Mouse (Mus musculus) midbrain, embryonic 11.5 days (tissue): ENCODE measurements around the gene Crim1. TPM values are rescaled to one million over a fixed set of nuclear protein-coding genes. Genes with fewer than 3 reads are reported as not detected.

ENCODE experiments used
- ATAC-seq: fragments of 200-750 bp; cut with Nextera tagmentation; 2 replicates; pipeline ENCODE4 v1.8.0; 2017; ENCODE audit warnings: moderate TSS enrichment, moderate library complexity; ENCODE audit not compliant: low FRiP score
- DNase-seq: peaks from one replicate; pipeline ENCODE4 v3.0.0; 2015; ENCODE audit warnings: low spot score; ENCODE audit errors: missing footprints
- H3K27ac ChIP-seq: fragments of 300-500 bp; sonication (generic); 2 replicates; pipeline ENCODE4 v1.5.1; 2014; ENCODE audit warnings: low read depth, low read length
- H3K27me3 ChIP-seq: fragments of 300-500 bp; sonication (generic); 2 replicates; pipeline ENCODE4 v1.6.1; 2014; ENCODE audit warnings: mild to moderate bottlenecking, low read length, moderate library complexity, mixed read lengths; ENCODE audit not compliant: control insufficient read depth, insufficient read depth
- H3K36me3 ChIP-seq: fragments of 300-500 bp; sonication (generic); 2 replicates; pipeline ENCODE4 v1.6.1; 2014; ENCODE audit warnings: mild to moderate bottlenecking, low read length, moderate library complexity, mixed read lengths; ENCODE audit not compliant: control insufficient read depth, insufficient read depth
- H3K4me1 ChIP-seq: fragments of 300-500 bp; sonication (generic); 2 replicates; pipeline ENCODE4 v1.6.1; 2014; ENCODE audit warnings: low read length; ENCODE audit not compliant: control insufficient read depth, insufficient read depth
- H3K4me2 ChIP-seq: fragments of 300-500 bp; sonication (generic); 2 replicates; pipeline ENCODE4 v1.6.1; 2014; ENCODE audit warnings: mild to moderate bottlenecking, moderate library complexity
- H3K4me3 ChIP-seq: fragments of 300-500 bp; sonication (generic); 2 replicates; pipeline ENCODE4 v1.5.1; 2014; ENCODE audit warnings: low read depth, low read length
- H3K9ac ChIP-seq: fragments of 300-500 bp; sonication (generic); 2 replicates; pipeline ENCODE4 v1.6.1; 2014; ENCODE audit warnings: low read length
- H3K9me3 ChIP-seq: fragments of 300-500 bp; sonication (generic); 2 replicates; pipeline ENCODE4 v1.6.1; 2016; ENCODE audit warnings: low read length; ENCODE audit not compliant: control insufficient read depth
- WGBS: fragments of 180-500 bp; shearing (Covaris S2); extraction: QIAGEN DNeasy Blood & Tissue Kit; methylation state at CpG from one replicate; pipeline ENCODE4 v1.1.7; 2014; 5-methylcytosine and 5-hydroxymethylcytosine counted together
- polyA plus RNA-seq: library from polyadenylated mRNA; unstranded; fragments of >200 nt; fragmentation: Nextera tagmentation; extraction: Ambion mirVana; gene quantifications from 2 replicates; pipeline ENCODE4 v1.2.1, GENCODE M21; 2014

The Crim1 gene
- polyA plus RNA-seq = 4.4 and 5.1 TPM in 2 replicates

- DNase-seq = peak; percentile 98
- Histone ChIP-seq H3K4me2 (peak within 1 kb of the TSS; percentile 92), H3K27me3 (no peaks in the 10 kb centered on the region; the same call in 1 of the 2 replicates), H3K4me3 (peak within 1 kb of the TSS; percentile 85), H3K27ac (peak within 1 kb of the TSS; percentile 88), H3K9me3 (no peaks in the 10 kb centered on the region), H3K36me3 (no peaks in the 10 kb centered on the region), H3K9ac (peak within 1 kb of the TSS; percentile 91), H3K4me1 (peaks cover 13% of the 10 kb centered on the region)
- WGBS = under 1% methylated on average over 62 of the region's 90 CpGs
- peak; percentile 87 for ATAC-seq
Measured at GRCm38 (mm10) chr17:78199626-78200560, at the start of gene Crim1. Gene Crim1, plus strand, starts transcription at chr17:78200248.

DNA sequence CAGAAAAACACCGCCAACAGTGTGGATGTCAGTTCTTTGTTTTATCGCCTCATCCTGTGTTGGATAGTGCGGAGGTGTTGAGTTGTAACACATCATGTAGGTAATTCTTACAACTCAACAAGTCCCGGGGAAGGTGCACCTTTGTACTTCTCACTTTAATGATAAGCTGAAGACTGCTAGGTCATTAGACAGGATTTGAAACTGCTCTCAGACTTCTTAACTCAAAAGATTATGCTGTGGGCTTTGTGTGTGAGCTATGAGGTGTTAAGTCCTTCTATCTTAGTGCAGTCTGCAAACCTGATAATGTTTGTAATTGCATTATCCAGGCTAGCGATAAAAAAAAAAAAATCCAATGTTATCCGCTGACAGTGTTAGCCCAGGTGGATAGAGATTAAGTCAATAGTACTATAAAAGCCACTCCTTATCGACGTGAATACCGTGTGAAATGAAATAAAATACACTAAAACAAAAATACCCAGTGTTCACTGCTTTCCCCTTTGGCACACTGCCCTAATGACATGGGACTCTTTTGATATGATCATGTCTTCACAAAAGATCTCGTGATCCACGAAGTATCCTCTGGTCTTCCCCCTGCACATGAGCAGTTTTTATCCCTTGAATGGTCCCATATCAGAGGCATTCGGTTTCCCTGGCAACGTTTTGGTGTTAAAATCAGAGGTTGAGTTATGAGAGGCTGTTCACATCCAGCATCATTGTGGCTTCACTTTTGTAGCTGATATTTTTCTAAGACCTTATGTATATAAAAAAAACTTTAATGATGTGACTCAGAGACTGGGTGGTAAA is 48.4 kb upstream of the Crim1 start:
- Histone ChIP-seq H3K9me3 (no peaks in the 10 kb centered on the region), H3K9ac (no peak overlapping the region), H3K4me2 (no peak overlapping the region), H3K36me3 (no peaks in the 10 kb centered on the region), H3K4me1 (no peaks in the 10 kb centered on the region), H3K27ac (no peak overlapping the region), H3K4me3 (no peak overlapping the region), H3K27me3 (no peaks in the 10 kb centered on the region)
- ATAC-seq = no peak
- DNase-seq = no peak
- 72% methylated on average over 13 of the region's 13 CpGs for WGBS

DNA sequence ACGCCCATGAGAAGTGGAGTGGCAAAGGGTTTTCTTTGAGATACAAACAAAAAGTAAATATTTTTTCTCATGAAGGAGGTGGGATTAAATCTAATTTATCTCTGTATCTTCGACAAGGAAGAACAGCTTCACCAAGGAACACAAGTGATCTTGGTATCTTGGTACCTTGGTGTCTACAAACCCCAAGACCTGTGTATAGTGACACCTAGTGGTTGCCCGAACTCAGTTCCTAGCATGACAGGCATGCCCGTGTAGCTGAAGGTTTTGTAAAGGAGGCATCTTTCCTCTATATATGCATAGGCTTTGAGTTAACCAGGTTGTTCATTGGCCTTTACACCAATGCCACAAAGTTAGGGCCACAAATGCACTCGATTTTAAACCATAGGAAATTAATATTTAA is 36.8 kb upstream of the Crim1 start:
- Histone ChIP-seq H3K27me3 (no peaks in the 10 kb centered on the region), H3K9ac (no peak overlapping the region), H3K4me3 (no peak overlapping the region), H3K27ac (no peak overlapping the region), H3K4me2 (no peak overlapping the region), H3K36me3 (no peaks in the 10 kb centered on the region), H3K9me3 (no peaks in the 10 kb centered on the region), H3K4me1 (no peaks in the 10 kb centered on the region)
- 37% methylated on average over 5 of the region's 5 CpGs for WGBS
- DNase-seq (peak; percentile 87), ATAC-seq (peak; percentile 76)

GRCm38 (mm10) chr17:78163724-78164236 is 36.3 kb upstream of the Crim1 start:
- no peaks in the 10 kb centered on the region for H3K36me3 ChIP-seq
- 88% methylated on average over 10 of the region's 10 CpGs for WGBS
- no peak overlapping the region for H3K4me2 ChIP-seq
- no peaks in the 10 kb centered on the region for H3K9me3 ChIP-seq
- no peak overlapping the region for H3K27ac ChIP-seq
- ATAC-seq (no peak), DNase-seq (no peak)
- no peaks in the 10 kb centered on the region for H3K4me1 ChIP-seq
- no peak overlapping the region for H3K4me3 ChIP-seq
- H3K9ac ChIP-seq = no peak overlapping the region
- no peaks in the 10 kb centered on the region for H3K27me3 ChIP-seq

DNA sequence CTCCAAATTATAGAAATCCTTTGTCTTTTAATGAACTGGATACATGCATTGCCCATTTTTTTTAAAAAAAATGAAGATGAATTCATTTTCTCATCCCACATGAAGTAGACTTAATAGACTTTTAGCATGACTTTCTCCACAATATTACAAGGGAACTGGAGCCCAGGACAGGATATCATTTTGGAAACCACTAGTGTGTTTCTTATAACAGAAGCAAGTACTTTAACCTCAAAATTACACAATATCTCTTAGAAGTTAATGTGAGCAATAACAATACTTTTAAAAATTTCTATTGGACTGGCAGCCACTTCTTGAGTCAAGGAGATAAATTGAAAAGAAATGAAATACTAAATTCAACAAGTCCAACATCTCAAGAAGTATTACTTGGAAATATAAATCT is 34.2 kb upstream of the Crim1 start:
- no peak overlapping the region for H3K27ac ChIP-seq
- H3K4me1 ChIP-seq = no peaks in the 10 kb centered on the region
- H3K9me3 ChIP-seq = no peaks in the 10 kb centered on the region
- H3K4me2 ChIP-seq = no peak overlapping the region
- H3K27me3 ChIP-seq = no peaks in the 10 kb centered on the region
- ATAC-seq (no peak), DNase-seq (no peak)
- no peak overlapping the region for H3K4me3 ChIP-seq
- no peak overlapping the region for H3K9ac ChIP-seq
- H3K36me3 ChIP-seq = no peaks in the 10 kb centered on the region

DNA sequence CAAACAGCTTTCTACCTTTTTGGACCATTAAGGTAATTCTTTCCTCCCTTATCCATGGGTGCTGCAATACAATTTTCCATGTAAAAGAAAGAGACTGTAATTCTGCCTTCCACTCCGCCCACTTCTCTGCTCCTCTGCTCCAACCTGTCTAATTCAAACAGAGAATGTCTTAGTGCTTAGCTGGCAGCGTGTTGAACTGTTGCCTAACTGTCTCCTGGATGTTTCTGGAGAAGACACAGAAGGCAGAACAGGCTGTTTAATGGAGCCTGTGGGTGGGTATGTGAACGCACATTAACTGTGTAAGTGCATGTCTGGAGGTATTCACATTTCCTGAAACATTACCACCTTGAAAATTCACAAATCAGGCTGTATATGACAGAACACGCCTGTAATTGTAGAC is 33.5 kb upstream of the Crim1 start:
- Histone ChIP-seq H3K9ac (no peak overlapping the region), H3K4me1 (no peaks in the 10 kb centered on the region)

DNA sequence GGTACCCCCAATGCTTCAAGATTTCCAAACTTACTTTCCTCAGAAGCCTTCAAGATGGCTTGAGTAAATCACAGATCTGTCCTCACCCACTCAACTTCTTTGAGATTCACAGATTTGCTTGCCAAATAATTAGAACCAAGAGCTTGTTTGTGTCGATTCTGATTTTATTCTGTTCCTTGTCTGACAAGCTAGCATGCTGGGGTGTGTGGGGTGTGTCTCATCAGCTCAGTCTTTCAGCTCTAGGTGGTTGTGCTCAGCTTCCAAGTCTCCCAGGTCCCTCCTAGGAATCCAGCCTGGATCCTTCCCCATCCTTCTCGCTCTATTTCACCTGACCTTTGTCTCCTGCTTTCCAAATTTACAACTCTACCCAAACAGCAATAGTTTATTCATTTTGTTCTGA is 27.7 kb upstream of the Crim1 start:
- Histone ChIP-seq H3K4me1 (no peaks in the 10 kb centered on the region), H3K27me3 (no peaks in the 10 kb centered on the region), H3K4me2 (no peak overlapping the region), H3K9ac (no peak overlapping the region), H3K27ac (no peak overlapping the region), H3K9me3 (no peaks in the 10 kb centered on the region), H3K36me3 (no peaks in the 10 kb centered on the region), H3K4me3 (no peak overlapping the region)
- ATAC-seq = no peak
- DNase-seq = no peak
- WGBS = 78% methylated on average over 2 of the region's 2 CpGs

More for the DNA sequence above, 33.5 kb upstream of the Crim1 start:
- ATAC-seq (no peak), DNase-seq (no peak)
- no peaks in the 10 kb centered on the region for H3K9me3 ChIP-seq
- 89% methylated on average over 4 of the region's 4 CpGs for WGBS
- no peak overlapping the region for H3K27ac ChIP-seq
- H3K36me3 ChIP-seq = no peaks in the 10 kb centered on the region
- H3K27me3 ChIP-seq = no peaks in the 10 kb centered on the region
- no peak overlapping the region for H3K4me3 ChIP-seq
- no peak overlapping the region for H3K4me2 ChIP-seq

DNA sequence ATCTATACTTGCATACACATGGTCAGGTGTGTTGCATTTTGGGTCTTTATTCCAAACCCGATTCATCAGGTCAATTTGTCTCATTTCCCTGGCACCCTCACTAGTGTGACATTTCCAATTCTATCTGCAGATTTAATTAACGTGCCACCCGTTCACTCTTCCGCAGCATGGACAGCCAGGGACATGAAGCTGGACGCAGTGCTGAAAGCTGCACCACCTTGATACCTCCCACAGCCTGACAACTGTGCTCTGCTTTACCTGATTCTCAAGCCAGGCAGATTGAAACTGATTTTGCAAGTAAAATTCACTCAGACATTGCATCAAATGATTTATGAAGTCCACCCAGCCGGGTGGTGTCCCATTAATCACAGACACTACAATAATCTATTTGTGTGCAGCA is 19.3 kb upstream of the Crim1 start:
- Histone ChIP-seq H3K4me1 (no peaks in the 10 kb centered on the region), H3K36me3 (no peaks in the 10 kb centered on the region), H3K9ac (no peak overlapping the region), H3K4me3 (no peak overlapping the region), H3K27ac (no peak overlapping the region), H3K4me2 (no peak overlapping the region), H3K27me3 (no peaks in the 10 kb centered on the region), H3K9me3 (no peaks in the 10 kb centered on the region)
- DNase-seq (no peak), ATAC-seq (no peak)
- 93% methylated on average over 6 of the region's 6 CpGs for WGBS

GRCm38 (mm10) chr17:78196184-78196583 is 3.9 kb upstream of the Crim1 start:
- no peak overlapping the region for H3K9ac ChIP-seq
- H3K36me3 ChIP-seq = no peaks in the 10 kb centered on the region
- H3K4me2 ChIP-seq = no peak overlapping the region
- ATAC-seq = no peak
- H3K9me3 ChIP-seq = no peaks in the 10 kb centered on the region
- DNase-seq = no peak
- H3K27me3 ChIP-seq = no peaks in the 10 kb centered on the region; the same call in 1 of the 2 replicates
- H3K27ac ChIP-seq = no peak overlapping the region
- no peak overlapping the region for H3K4me3 ChIP-seq
- H3K4me1 ChIP-seq = peaks cover 2% of the 10 kb centered on the region
- WGBS = 87% methylated on average over 5 of the region's 5 CpGs
